Mouse (Mus musculus) spleen, adult 2 months (tissue): ENCODE measurements around the gene Nrtn. TPM values are rescaled to one million over a fixed set of nuclear protein-coding genes. Genes with fewer than 3 reads are reported as not detected.

ENCODE experiments used
- DNase-seq, 2 experiments: peaks; one replicate each; pipeline versions ENCODE4 v3.0.0 to v3.0.0-alpha.2; 2012 to 2021; ENCODE audit warnings: low spot score in 2 of 2, low read depth in 1 of 2
- H3K27ac ChIP-seq: fragments of 200-500 bp; 2 replicates; pipeline ENCODE4 v1.5.1; 2012; ENCODE audit warnings: low read length, inconsistent platforms; ENCODE audit not compliant: insufficient read depth
- H3K27me3 ChIP-seq: fragments of 200-500 bp; 2 replicates; pipeline ENCODE4 v1.6.1; 2012; ENCODE audit warnings: mild to moderate bottlenecking, moderate library complexity, low read length, inconsistent platforms; ENCODE audit not compliant: control insufficient read depth, insufficient read depth
- H3K36me3 ChIP-seq: fragments of 200-500 bp; 2 replicates; pipeline ENCODE4 v1.6.1; 2012; ENCODE audit warnings: mild to moderate bottlenecking, low read length, inconsistent platforms; ENCODE audit not compliant: control insufficient read depth, insufficient read depth
- H3K4me1 ChIP-seq: fragments of 200-500 bp; 2 replicates; pipeline ENCODE4 v1.6.1; 2011; ENCODE audit warnings: inconsistent platforms; ENCODE audit not compliant: control insufficient read depth, insufficient read depth, insufficient read length
- H3K4me3 ChIP-seq: fragments of 200-500 bp; 2 replicates; pipeline ENCODE4 v1.5.1; 2011; ENCODE audit warnings: mild to moderate bottlenecking, inconsistent platforms; ENCODE audit not compliant: insufficient read depth, insufficient read length; ENCODE audit errors: extremely low read depth
- CTCF ChIP-seq: fragments of 200-500 bp; IDR thresholded peaks from 2 replicates; pipeline ENCODE4 v1.5.1; 2011; ENCODE audit warnings: mild to moderate bottlenecking, inconsistent platforms; ENCODE audit not compliant: insufficient read depth, insufficient read length, insufficient replicate concordance; ENCODE audit errors: extremely low read depth
- POLR2A ChIP-seq: fragments of 200-500 bp; IDR thresholded peaks from 2 replicates; pipeline ENCODE4 v1.6.1; 2011; ENCODE audit warnings: low read depth, low read length, inconsistent platforms
- WGBS: fragments of 180-500 bp; shearing (Covaris S2); methylation state at CpG from one replicate; pipeline ENCODE4 v1.1.7; 2018; 5-methylcytosine and 5-hydroxymethylcytosine counted together
- polyA plus RNA-seq: library from polyadenylated mRNA; depleted of rRNA; stranded (reverse); fragments of >200 nt; gene quantifications from 2 replicates; pipeline ENCODE4 v1.2.3, GENCODE M21; 2012

Nrtn gene
- polyA plus RNA-seq, 1 experiment: 1.3 TPM

- TF ChIP-seq CTCF (no peak), POLR2A (no peak; the same call in none of the 2 replicates)
- WGBS: under 1% methylated on average over 59 of the region's 59 CpGs
- DNase-seq: peak; percentile 91 to 95
- Histone ChIP-seq H3K27ac (peak within 1 kb of the TSS; percentile 94), H3K27me3 (no peaks in the 10 kb centered on the region), H3K4me1 (peaks cover 10% of the 10 kb centered on the region), H3K4me3 (peak within 1 kb of the TSS; percentile 97), H3K36me3 (peaks cover 5% of the 10 kb centered on the region)
These were observed 39.8 kb downstream of the Nrtn start, which contains the start of the genes Ndufa11 and Vmac for GRCm38 (mm10) chr17:56717363-56718058. TSS of gene Ndufa11 (plus strand) at chr17:56717767. TSS of gene Vmac (minus strand) at chr17:56718022.

GRCm38 (mm10) chr17:56716655-56717362, 40.5 kb downstream of the Nrtn start:
- Histone ChIP-seq H3K27me3 (no peaks in the 10 kb centered on the region), H3K4me3 (peak overlapping the region; percentile 97), H3K4me1 (peaks cover 10% of the 10 kb centered on the region), H3K36me3 (peaks cover 6% of the 10 kb centered on the region), H3K27ac (peak overlapping the region; percentile 94)
- TF ChIP-seq CTCF: no peak
- TF ChIP-seq POLR2A: peak; percentile 4; the same call in 1 of the 2 replicates
- DNase-seq: peak; percentile 94 to 97
- under 1% methylated on average over 55 of the region's 55 CpGs for WGBS

- peak overlapping the region; percentile 61 for H3K27ac ChIP-seq
- peaks cover 10% of the 10 kb centered on the region for H3K4me1 ChIP-seq
- H3K36me3 ChIP-seq: peaks cover 8% of the 10 kb centered on the region
- no peaks in the 10 kb centered on the region for H3K27me3 ChIP-seq
- WGBS: 31% methylated on average over 22 of the region's 22 CpGs
- no peak for TF ChIP-seq CTCF
- no peak for TF ChIP-seq POLR2A
- H3K4me3 ChIP-seq: peak overlapping the region; percentile 66
- DNase-seq: no peak
These were observed 41.2 kb downstream of the Nrtn start for GRCm38 (mm10) chr17:56715914-56716654.

- Histone ChIP-seq H3K4me1 (peaks cover 10% of the 10 kb centered on the region), H3K27ac (no peak overlapping the region), H3K27me3 (no peaks in the 10 kb centered on the region), H3K36me3 (peaks cover 14% of the 10 kb centered on the region), H3K4me3 (no peak overlapping the region)
- no peak for DNase-seq
- TF ChIP-seq POLR2A: no peak
- no peak for TF ChIP-seq CTCF
- 91% methylated on average over 11 of the region's 11 CpGs for WGBS
These were observed 42.0 kb downstream of the Nrtn start for GRCm38 (mm10) chr17:56715360-56715759.

GRCm38 (mm10) chr17:56709708-56710107, 47.6 kb downstream of the Nrtn start:
- Histone ChIP-seq H3K27ac (no peak overlapping the region), H3K36me3 (peaks cover 59% of the 10 kb centered on the region), H3K4me3 (no peak overlapping the region), H3K4me1 (no peaks in the 10 kb centered on the region), H3K27me3 (no peaks in the 10 kb centered on the region)
- no peak for DNase-seq
- WGBS: 92% methylated on average over 3 of the region's 3 CpGs
- TF ChIP-seq POLR2A (no peak), CTCF (no peak)

GRCm38 (mm10) chr17:56708692-56709091, 48.6 kb downstream of the Nrtn start:
- Histone ChIP-seq H3K27me3 (no peaks in the 10 kb centered on the region), H3K4me1 (no peaks in the 10 kb centered on the region), H3K27ac (no peak overlapping the region), H3K36me3 (peaks cover 63% of the 10 kb centered on the region), H3K4me3 (no peak overlapping the region)
- DNase-seq: no peak
- no peak for TF ChIP-seq CTCF
- TF ChIP-seq POLR2A: no peak
- 94% methylated on average over 4 of the region's 4 CpGs for WGBS
